Mouse (Mus musculus) thymus, postnatal 36 days (tissue): ENCODE results near the gene Tubb4a.
"Not testable (repeated sequence)": the region's sequence is repeated elsewhere in the genome, so short reads cannot be mapped to it uniquely, and the experiment has no call there.

Source experiments
- DNase-seq, 2 experiments: peaks; one replicate each; pipeline ENCODE4 v3.0.0; 2022; ENCODE audit warnings: mixed read lengths in 2 of 2

Gene Tubb4a

DNA sequence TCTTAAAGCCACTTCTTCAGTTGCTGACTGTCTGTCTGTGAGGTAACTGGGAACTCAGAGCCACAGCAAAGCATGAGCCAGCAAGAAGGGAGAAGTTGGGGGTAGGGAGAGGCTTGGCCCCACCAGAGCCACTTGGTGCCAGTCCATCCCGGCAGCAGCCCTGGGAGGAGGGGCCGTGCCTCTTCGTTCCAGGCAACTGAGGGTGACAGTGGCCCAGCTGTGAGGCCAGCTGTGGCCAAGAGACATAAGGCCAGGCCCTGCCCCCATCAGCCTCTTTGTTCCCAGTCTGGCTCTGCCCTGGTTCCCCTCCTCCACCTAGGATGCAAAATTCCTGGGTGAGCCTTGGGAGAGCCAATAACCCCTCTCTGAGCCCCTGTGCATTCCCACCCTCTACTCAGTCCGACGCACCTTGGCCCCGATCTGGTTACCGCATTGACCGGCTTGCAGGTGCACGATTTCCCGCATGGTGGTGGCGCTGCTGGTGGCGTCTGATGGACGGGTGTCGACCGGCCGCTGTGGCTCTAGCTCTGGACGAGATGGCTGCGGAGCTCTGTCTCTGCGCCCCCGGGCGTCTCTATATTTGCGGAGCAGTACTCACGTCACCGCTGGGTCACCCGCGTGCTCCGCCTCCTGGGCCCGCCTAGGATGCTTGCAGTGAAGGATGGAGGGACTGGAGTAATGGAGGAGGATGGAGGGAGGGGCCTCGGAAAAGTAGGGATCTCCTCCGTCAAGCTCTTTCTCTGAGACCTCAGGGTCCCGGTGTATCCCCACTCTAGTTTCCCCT, at the start of gene Tubb4a:
TSS of gene Tubb4a (minus strand) at position 734 of the 784 bp plus-strand sequence.
- no peak for DNase-seq

DNA sequence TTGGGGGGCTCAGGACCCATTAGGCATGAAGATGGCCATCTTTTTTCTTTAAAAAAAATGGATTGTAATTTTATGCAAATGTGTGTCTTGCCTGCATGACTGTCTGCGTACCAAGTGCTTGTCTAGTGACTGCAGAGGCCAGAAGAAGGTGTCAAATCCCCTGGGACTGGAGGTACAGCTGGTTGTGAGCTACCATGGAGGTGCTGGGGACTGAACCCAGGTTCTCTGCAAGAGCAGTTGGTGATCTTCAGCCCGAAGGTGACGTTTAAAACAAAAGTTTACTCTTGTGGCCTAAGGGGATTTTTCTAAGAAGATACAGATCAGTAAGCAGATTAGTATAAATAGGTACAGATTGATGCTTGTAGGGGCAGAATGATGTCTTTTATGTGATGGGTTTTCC, 48.1 kb upstream of the Tubb4a start:
- no peak for DNase-seq

DNA sequence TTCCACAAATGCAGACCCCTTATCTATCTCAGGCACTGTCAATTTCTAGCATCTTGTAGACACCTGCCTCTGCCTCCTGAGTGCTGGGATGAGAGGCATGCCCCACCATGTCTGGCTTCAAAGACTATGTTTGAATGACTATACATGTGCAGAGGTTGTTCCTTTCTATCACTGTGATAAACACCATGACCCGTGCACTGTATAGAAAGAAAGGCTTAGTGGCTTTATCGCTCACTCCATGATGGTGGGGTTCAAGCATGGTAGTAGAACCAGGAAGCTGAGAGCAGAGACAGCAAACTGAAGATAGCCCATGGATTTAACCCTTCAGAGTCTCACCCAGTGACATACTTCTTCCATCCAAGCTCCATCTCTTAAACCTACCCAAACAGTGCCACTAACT, 47.1 kb upstream of the Tubb4a start:
- DNase-seq, result no peak

- DNase-seq, result not testable (repeated sequence)
These were observed 46.4 kb upstream of the Tubb4a start for GRCm38 (mm10) chr17:57134021-57134420.

- no peak for DNase-seq
These were observed 44.2 kb upstream of the Tubb4a start for GRCm38 (mm10) chr17:57131793-57132192.

DNA sequence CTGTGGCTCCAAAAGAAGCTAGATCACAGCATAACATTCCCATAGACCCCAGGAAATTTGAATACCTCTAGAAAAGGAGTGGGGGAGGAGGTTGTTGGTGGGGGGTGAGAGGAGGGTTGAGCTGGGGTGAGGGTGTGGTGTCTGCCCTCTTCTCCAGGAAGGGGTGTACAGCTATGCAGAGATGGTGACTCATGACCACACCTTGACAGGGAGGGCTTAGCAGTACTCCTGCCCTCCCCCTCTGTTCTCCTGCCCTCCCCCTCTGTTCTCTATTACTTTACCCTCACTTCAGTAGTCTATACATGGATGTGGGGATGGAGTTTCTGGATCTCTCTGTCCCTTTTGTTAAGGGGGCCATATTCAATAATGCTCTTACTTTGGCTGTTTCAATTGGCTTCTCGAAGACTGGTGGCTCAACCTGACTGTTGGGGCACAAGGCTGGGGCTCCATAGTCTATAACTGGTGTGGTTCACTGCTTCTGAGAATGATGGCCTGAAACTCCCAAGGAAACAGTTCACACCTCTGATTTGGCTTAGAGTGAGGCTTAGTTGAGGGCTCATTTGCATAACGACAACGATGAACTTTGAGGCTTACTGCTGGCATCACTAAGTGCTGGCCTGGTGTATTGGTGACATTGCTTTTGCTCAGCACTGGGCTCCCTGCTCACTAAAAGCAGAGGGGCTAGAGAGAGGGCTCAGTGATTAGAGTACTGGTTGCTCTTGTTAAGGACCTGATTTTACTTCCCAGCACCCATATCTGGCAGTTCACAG, 38.5 kb upstream of the Tubb4a start:
- DNase-seq, result no peak

DNA sequence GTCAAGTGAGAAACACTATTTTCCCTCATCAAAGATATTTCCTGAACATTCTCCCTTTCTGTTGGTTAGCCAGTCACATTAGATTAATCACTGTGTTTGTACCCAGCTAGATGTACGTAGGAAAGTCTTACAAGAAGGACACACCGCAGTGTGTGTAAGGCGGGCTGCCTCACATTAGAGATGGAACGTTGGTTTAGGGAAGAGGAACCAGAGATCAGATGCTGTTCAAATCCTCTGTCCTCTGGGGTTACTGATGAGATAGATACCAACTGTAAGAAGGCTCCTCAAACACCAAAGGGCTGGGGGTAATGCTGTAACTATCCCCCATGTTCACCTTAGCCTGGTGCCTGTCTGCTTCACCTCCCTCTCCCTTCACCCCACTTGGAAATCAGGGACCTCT, 37.2 kb upstream of the Tubb4a start:
- no peak for DNase-seq

- DNase-seq, result no peak
These were observed 35.9 kb upstream of the Tubb4a start for GRCm38 (mm10) chr17:57123192-57124118.

DNA sequence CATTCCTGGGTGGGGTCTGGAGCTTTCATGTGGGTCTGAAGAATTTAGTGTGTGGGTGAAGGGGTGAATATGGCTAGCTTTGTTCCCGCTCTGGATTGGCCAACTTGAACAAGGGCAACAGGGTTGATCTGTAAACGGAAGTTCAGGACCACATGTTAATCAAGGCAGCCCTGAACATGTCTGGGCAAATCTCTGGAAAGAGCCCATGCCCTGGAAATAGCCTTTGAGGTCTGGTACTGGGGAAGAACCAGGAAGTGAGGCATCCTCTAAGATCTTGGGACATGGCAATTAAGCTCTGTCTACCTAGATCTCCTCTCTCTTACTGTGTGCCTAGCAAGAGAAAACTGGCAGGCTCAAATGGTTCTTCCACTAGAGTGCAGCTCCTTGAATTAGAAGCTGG, 34.3 kb upstream of the Tubb4a start:
- no peak for DNase-seq

- peak in 1 of 2 experiments; percentile 23 for DNase-seq
These were observed 31.2 kb upstream of the Tubb4a start for GRCm38 (mm10) chr17:57118524-57119349.

- no peak for DNase-seq
These were observed 29.2 kb upstream of the Tubb4a start for GRCm38 (mm10) chr17:57116801-57117200.

GRCm38 (mm10) chr17:57112768-57113474, 25.3 kb upstream of the Tubb4a start:
- DNase-seq, result no peak

GRCm38 (mm10) chr17:57110005-57110404, 22.4 kb upstream of the Tubb4a start:
- DNase-seq, result no peak

DNA sequence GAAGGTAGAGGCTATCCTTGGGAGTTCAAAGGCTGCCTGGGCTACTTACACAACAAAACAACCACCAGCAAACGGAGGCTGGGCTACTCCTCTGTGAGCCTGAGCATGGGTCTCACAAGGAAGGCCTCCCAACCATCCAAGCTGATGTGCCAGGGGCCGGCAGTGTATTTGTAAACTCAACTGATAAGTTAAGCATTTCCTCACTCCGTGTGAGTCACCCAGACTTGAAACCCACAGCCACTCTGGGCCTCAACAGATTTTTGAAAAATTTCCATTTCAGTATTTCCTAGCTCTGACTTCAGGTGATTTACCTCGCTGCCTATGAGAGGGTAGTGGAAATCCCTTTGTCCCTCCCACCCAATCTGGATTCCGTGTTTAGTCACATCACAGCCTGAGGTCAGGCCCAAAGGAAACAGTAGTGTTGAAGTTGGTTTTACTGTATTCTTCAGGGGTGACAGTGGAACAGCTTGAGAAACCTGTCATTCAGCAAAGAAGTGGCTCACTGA, 21.1 kb upstream of the Tubb4a start:
- DNase-seq, result no peak

- DNase-seq, result no peak
These were observed 20.6 kb upstream of the Tubb4a start for GRCm38 (mm10) chr17:57108040-57108665.

- no peak for DNase-seq
These were observed 19.5 kb upstream of the Tubb4a start for GRCm38 (mm10) chr17:57107064-57107463.

- no peak for DNase-seq
These were observed 18.4 kb upstream of the Tubb4a start for GRCm38 (mm10) chr17:57106035-57106368.

- DNase-seq, result peak; percentile 37 to 44
These were observed 17.8 kb upstream of the Tubb4a start, which contains the start of gene Tnfsf9 for GRCm38 (mm10) chr17:57105181-57106034. Tnfsf9 (plus strand) TSS chr17:57105325.

DNA sequence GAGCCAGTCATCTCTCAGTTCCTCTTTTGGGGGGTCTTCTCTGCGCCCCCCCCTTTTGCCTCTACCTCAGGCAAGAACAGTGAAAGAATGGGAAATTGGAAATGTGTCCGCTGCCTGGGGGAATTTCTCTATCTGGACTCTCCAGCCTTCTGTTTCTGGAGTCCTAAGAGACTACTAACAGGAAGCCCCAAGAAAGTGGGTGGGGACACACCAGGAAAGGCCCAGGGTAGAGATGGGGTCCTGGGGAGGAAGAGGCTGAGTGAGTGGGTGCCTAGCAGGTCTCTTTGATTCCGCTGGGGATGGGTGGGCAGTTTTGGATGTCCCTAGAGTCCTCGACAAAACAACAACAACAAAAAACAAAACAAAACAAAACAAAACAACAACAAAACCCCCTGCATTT, 16.9 kb upstream of the Tubb4a start:
- no peak for DNase-seq

- no peak for DNase-seq
These were observed 14.7 kb upstream of the Tubb4a start for GRCm38 (mm10) chr17:57102276-57102675.
